Mouse (Mus musculus): Measurements from ENCODE around the gene Entpd1. TPM values are rescaled to one million over a fixed set of nuclear protein-coding genes. Genes with fewer than 3 reads are reported as not detected.
A peak's percentile ranks its signal among the peaks of the same experiment; 100 is the strongest.

Gene Entpd1
- polyA plus RNA-seq, 1 experiment from 2014 or later: 12.4 TPM

GRCm38 (mm10) chr19:40733409-40733808 lies 121.2 kb downstream of the Entpd1 start:
- no peaks in the 10 kb centered on the region for H3K27me3 ChIP-seq
- no peak overlapping the region for H3K9ac ChIP-seq
- H3K9me3 ChIP-seq (replicated peaks): no peaks in the 10 kb centered on the region
- H3K27ac ChIP-seq: no peak overlapping the region
- 82% methylated on average over 10 of the region's 10 CpGs for WGBS
- no peak for ATAC-seq
- H3K4me3 ChIP-seq: no peak overlapping the region
- no peaks in the 10 kb centered on the region for H3K36me3 ChIP-seq (ENCODE audit: poor library complexity, severe bottlenecking)
- H3K4me1 ChIP-seq: peaks cover 18% of the 10 kb centered on the region
- no peak overlapping the region for H3K4me2 ChIP-seq

GRCm38 (mm10) chr19:40733849-40734248 lies 121.7 kb downstream of the Entpd1 start:
- 54% methylated on average over 4 of the region's 4 CpGs for WGBS

DNA sequence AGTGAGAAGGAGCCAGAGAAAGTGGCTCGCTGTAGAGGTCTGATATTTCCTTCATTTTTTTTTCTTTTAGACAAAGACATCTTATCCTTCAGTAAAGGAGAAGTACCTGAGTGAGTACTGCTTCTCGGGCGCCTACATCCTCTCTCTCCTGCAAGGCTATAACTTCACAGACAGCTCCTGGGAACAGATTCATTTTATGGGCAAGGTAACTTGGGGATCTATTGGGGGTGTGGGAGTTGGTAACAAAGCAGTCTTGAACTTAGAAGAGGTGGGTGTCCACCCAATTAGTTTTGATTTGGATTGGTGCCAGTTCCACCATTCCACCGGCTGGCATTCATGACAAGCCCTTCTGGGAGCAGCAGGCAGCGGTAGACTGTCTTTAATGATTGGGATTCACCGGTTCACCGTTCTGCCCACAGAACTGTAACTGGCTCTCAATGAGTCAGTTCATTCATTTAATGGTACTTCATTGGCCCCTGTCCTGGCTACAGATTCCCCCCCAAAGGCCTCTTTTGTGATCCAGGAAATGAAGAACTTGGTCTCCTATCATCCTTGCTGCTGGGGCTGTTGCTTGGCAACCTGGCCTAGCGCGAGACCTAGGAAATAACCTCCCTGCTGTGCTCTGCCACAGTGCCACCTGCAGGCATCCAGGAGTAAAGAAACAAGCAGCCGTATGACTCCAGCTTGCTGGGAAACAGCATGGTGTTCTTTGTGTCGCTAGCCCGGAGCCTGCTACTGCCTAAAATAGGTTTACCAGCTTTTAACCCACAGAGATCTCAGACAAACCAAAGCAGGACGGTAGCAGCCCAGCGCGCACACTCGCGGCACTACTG lies 124.7 kb downstream of the Entpd1 start:
- Histone ChIP-seq H3K27ac (peak overlapping the region; percentile 82), H3K4me2 (peak overlapping the region; percentile 53), H3K27me3 (no peaks in the 10 kb centered on the region), H3K4me3 (peak overlapping the region; percentile 20; the same call in 1 of the 2 replicates), H3K4me1 (peaks cover 18% of the 10 kb centered on the region), H3K9ac (peak overlapping the region; percentile 64), H3K9me3 (replicated peaks) (no peaks in the 10 kb centered on the region), H3K36me3 (ENCODE audit: poor library complexity, severe bottlenecking) (no peaks in the 10 kb centered on the region)
- 14% methylated on average over 17 of the region's 17 CpGs for WGBS
- peak; percentile 93 for ATAC-seq

More at GRCm38 (mm10) chr19:40733849-40734248, 121.7 kb downstream of the Entpd1 start:
- Histone ChIP-seq H3K9me3 (replicated peaks) (no peaks in the 10 kb centered on the region), H3K9ac (no peak overlapping the region), H3K27ac (no peak overlapping the region), H3K36me3 (ENCODE audit: poor library complexity, severe bottlenecking) (no peaks in the 10 kb centered on the region), H3K4me1 (peaks cover 18% of the 10 kb centered on the region), H3K27me3 (no peaks in the 10 kb centered on the region), H3K4me2 (no peak overlapping the region), H3K4me3 (no peak overlapping the region)
- no peak for ATAC-seq

- Histone ChIP-seq H3K36me3 (ENCODE audit: poor library complexity, severe bottlenecking) (no peaks in the 10 kb centered on the region), H3K27ac (peak overlapping the region; percentile 82), H3K9me3 (replicated peaks) (no peaks in the 10 kb centered on the region), H3K27me3 (no peaks in the 10 kb centered on the region), H3K4me3 (no peak overlapping the region), H3K9ac (peak overlapping the region; percentile 64), H3K4me1 (peaks cover 18% of the 10 kb centered on the region), H3K4me2 (peak overlapping the region; percentile 53)
- 83% methylated on average over 5 of the region's 5 CpGs for WGBS
- peak; percentile 22 for ATAC-seq
Measured at GRCm38 (mm10) chr19:40737613-40738012, 125.4 kb downstream of the Entpd1 start.

DNA sequence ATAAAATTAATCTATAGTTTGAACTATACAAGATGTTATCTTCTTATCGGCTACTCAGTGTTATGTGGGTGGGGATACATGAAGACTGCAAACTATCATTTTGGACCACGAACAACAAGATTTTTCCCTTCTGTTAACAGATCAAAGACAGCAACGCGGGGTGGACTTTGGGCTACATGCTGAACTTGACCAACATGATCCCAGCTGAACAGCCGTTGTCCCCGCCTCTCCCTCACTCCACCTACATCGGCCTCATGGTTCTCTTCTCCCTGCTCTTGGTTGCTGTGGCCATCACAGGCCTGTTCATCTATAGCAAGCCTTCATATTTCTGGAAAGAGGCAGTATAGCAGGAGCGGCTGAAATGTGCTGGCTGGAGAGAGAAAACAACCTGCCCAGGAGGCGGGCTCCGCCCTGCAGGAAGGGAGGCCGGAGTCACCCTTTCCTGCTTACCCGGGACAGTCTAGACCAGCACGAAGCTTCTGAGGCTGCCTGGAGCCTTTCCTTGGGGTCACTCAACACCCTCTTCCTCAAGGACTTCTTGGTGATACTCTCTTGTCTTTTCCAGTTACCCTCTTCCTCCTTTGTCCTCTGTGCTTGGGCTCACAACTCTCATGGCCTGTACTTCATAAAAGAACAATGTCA lies 126.6 kb downstream of the Entpd1 start:
- no peak overlapping the region for H3K27ac ChIP-seq
- no peaks in the 10 kb centered on the region for H3K9me3 ChIP-seq (replicated peaks)
- H3K4me1 ChIP-seq: peaks cover 16% of the 10 kb centered on the region
- WGBS: 93% methylated on average over 13 of the region's 13 CpGs
- H3K36me3 ChIP-seq (ENCODE audit: poor library complexity, severe bottlenecking): no peaks in the 10 kb centered on the region
- H3K4me2 ChIP-seq: no peak overlapping the region
- no peaks in the 10 kb centered on the region for H3K27me3 ChIP-seq
- no peak overlapping the region for H3K9ac ChIP-seq
- no peak overlapping the region for H3K4me3 ChIP-seq
- no peak for ATAC-seq

GRCm38 (mm10) chr19:40746603-40747002 lies 134.4 kb downstream of the Entpd1 start:
- peak; percentile 80 for ATAC-seq
- no peaks in the 10 kb centered on the region for H3K9me3 ChIP-seq (replicated peaks)
- WGBS: 44% methylated on average over 4 of the region's 4 CpGs
- no peak overlapping the region for H3K4me2 ChIP-seq
- H3K9ac ChIP-seq: no peak overlapping the region
- H3K4me3 ChIP-seq: no peak overlapping the region
- no peaks in the 10 kb centered on the region for H3K36me3 ChIP-seq (ENCODE audit: poor library complexity, severe bottlenecking)
- H3K4me1 ChIP-seq: no peaks in the 10 kb centered on the region
- no peaks in the 10 kb centered on the region for H3K27me3 ChIP-seq
- H3K27ac ChIP-seq: no peak overlapping the region

GRCm38 (mm10) chr19:40748559-40748958 lies 136.4 kb downstream of the Entpd1 start, which contains the start of gene Cc2d2b:
Gene Cc2d2b (plus strand): TSS chr19:40748753.
- 80% methylated on average over 17 of the region's 17 CpGs for WGBS
- Histone ChIP-seq H3K9ac (no peak within 1 kb of the TSS), H3K4me3 (no peak within 1 kb of the TSS), H3K4me2 (no peak within 1 kb of the TSS), H3K9me3 (replicated peaks) (no peaks in the 10 kb centered on the region), H3K27ac (no peak within 1 kb of the TSS), H3K27me3 (no peaks in the 10 kb centered on the region), H3K36me3 (ENCODE audit: poor library complexity, severe bottlenecking) (no peaks in the 10 kb centered on the region), H3K4me1 (no peaks in the 10 kb centered on the region)
- 0 out of 2 replicates have a peak, but pooled peaks have one; percentile 25 for ATAC-seq

DNA sequence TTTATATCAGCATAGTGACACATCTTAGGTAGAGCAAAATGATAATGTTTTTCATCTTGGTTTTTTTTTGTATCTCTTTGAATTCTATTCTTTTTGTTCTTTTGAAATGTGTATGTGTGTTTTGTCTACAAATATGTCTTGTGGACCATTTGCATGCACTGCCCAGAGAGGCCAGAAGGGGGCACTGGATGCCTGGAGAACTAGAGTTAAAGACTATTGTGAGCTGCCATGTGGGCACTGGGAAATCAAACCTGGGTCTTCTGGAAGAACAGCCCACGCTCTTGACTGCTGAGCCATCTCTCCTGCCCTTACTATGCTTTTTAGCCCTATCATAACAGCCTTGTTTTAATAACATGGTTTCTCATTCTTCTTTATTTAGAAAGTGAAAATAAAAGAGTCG lies 142.1 kb downstream of the Entpd1 start:
- H3K9me3 ChIP-seq (replicated peaks): no peaks in the 10 kb centered on the region
- no peak overlapping the region for H3K9ac ChIP-seq
- no peaks in the 10 kb centered on the region for H3K4me1 ChIP-seq
- no peak overlapping the region for H3K27ac ChIP-seq
- ATAC-seq: no peak
- H3K36me3 ChIP-seq (ENCODE audit: poor library complexity, severe bottlenecking): no peaks in the 10 kb centered on the region
- no peak overlapping the region for H3K4me2 ChIP-seq
- no peak overlapping the region for H3K4me3 ChIP-seq
- WGBS: 79% methylated on average over 2 of the region's 2 CpGs
- no peaks in the 10 kb centered on the region for H3K27me3 ChIP-seq

GRCm38 (mm10) chr19:40760071-40760470 lies 147.9 kb downstream of the Entpd1 start:
- H3K9me3 ChIP-seq (replicated peaks): no peaks in the 10 kb centered on the region
- H3K4me1 ChIP-seq: peaks cover 7% of the 10 kb centered on the region; the same call in 1 of the 2 replicates
- no peak overlapping the region for H3K4me3 ChIP-seq
- H3K9ac ChIP-seq: no peak overlapping the region
- no peak overlapping the region for H3K27ac ChIP-seq
- 0 out of 2 replicates have a peak, but pooled peaks cover 2% of the 10 kb centered on the region for H3K27me3 ChIP-seq
- no peak overlapping the region for H3K4me2 ChIP-seq
- ATAC-seq: no peak
- 65% methylated on average over 2 of the region's 2 CpGs for WGBS
- no peaks in the 10 kb centered on the region for H3K36me3 ChIP-seq (ENCODE audit: poor library complexity, severe bottlenecking)

DNA sequence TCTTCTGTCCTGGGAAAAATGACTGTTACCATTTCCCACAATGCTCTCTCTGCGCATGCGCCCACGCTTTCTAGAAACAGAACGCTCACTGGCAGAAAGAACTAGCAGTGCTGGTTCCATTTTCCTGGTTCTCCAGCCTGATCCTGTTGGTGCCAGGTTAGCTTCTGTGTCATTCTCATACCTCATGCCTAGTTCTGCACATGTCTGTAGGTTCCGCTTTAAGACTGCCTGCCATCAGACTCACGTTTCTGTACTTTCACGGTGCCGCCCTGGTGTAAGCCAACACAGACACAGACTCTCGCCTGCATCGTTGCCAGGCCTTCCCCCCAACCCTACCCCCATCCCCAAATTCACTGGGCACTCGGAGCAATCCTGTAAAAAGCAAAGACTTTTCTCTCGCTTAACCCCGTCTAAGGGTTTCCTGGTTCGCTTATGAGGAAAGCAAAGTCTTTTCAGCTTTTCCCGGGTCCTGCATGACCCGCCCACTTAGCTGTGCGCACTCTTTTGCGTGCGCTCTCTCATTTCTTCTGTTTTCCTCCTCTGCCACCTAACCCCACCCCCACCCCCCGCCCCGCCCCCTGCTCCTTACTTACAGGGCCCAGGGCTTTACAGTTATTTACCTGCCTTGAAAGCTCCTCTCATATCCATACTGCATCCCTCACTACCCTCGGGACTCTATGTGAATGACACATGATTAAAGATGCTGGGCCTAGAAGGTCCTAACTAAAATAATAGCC lies 150.0 kb downstream of the Entpd1 start:
- 40% methylated on average over 22 of the region's 22 CpGs for WGBS
- 0 out of 2 replicates have a peak, but pooled peaks cover 2% of the 10 kb centered on the region for H3K27me3 ChIP-seq
- H3K9me3 ChIP-seq (replicated peaks): no peaks in the 10 kb centered on the region
- H3K27ac ChIP-seq: no peak overlapping the region
- no peaks in the 10 kb centered on the region for H3K36me3 ChIP-seq (ENCODE audit: poor library complexity, severe bottlenecking)
- peak; percentile 36; the same call in 1 of the 2 replicates for ATAC-seq
- H3K9ac ChIP-seq: no peak overlapping the region; the same call in 1 of the 2 replicates
- peaks cover 7% of the 10 kb centered on the region; the same call in 1 of the 2 replicates for H3K4me1 ChIP-seq
- H3K4me2 ChIP-seq: peak overlapping the region; percentile 60
- peak overlapping the region; percentile 25 for H3K4me3 ChIP-seq

DNA sequence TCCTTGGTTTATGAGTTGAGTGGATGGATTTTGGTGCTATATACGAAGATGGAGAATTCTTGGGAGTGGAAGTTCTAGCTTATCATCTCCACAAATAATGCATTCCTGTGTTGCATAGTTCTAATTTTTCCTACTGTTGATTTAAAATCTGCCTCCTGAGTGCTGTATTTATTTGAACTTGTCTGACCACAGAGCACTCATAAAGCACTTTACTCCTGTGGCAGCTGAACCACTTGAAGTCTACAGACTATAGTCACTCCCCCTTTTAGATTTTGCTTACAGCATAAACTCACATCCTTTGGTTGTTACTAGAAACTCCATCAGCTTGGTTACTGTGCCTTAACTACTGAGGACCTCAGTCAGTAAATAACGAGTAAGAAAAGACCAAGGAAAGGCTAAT lies 155.0 kb downstream of the Entpd1 start:
- ATAC-seq: no peak
- Histone ChIP-seq H3K9me3 (replicated peaks) (no peaks in the 10 kb centered on the region), H3K9ac (no peak overlapping the region), H3K36me3 (ENCODE audit: poor library complexity, severe bottlenecking) (no peaks in the 10 kb centered on the region), H3K27ac (no peak overlapping the region), H3K4me3 (no peak overlapping the region), H3K4me2 (no peak overlapping the region), H3K27me3 (no peaks in the 10 kb centered on the region), H3K4me1 (peaks cover under 1% of the 10 kb centered on the region; the same call in 1 of the 2 replicates)
- WGBS: 90% methylated on average over 2 of the region's 2 CpGs
